Mouse (Mus musculus) liver, adult 2 months (tissue): ENCODE results near the gene Slc19a1.

Experiments
- CTCF ChIP-seq: fragments of 200-500 bp; IDR thresholded peaks from 2 replicates; pipeline ENCODE4 v1.5.1; 2011; ENCODE audit warnings: low read depth, low read length, control low read depth
- POLR2A ChIP-seq: fragments of 200-500 bp; IDR thresholded peaks from 2 replicates; pipeline ENCODE4 v1.6.1; 2011; ENCODE audit warnings: low read length, control low read depth; ENCODE audit not compliant: insufficient read depth; ENCODE audit errors: extremely low read depth

GRCm38 (mm10) chr10:77048196-77048595 lies 16.2 kb downstream of the Slc19a1 start:
- no peak for TF ChIP-seq CTCF
- TF ChIP-seq POLR2A = no peak
